Comparison of ENCODE assay signal across 11 mouse cellular contexts in the genomic region with DNA sequence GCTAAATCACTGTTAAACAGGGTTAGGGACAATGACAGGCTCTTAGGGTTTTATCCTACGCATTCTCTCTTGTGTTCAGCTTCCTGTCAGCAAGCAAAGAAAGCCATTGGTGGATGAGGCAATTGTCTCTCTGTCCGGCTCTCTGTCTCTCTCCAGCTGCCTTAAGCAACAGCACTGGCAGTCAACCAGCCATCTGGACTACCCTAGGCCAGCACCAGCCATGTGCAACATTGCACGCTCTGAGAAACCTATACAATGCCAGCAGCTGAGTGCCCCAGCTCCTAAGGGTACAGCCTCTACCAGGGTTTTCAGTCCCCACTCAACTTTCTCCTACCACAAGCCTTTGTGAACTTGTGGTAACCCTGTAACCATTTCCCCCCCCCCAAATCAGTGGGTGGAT. TPM values are rescaled to one million over a fixed set of nuclear protein-coding genes. Genes with fewer than 3 reads are reported as not detected.
A peak's percentile ranks its signal among the peaks of the same experiment; 100 is the strongest.
DNase-seq lines count a peak whose midpoint lies in the region; ATAC-seq and TF ChIP-seq lines count a peak whose summit lies in the region.
"Had no signal": no experiment of that assay in that cellular context is flagged by ENCODE, and none has a peak within 500 bp of the region (broad histone marks: within the 10 kb centered on the region; RNA-seq: fewer than 3 reads in every experiment).

No protein-coding gene starts in this region.

- peaks cover 49% of the 10 kb centered on the region for H3K4me1 ChIP-seq in lung, embryonic 15.5 days
- H3K4me1 ChIP-seq in lung, adult 2 months (ENCODE audit: control insufficient read depth, insufficient read depth, low read length): peaks cover 6% of the 10 kb centered on the region
- peaks cover 11% of the 10 kb centered on the region for H3K4me1 ChIP-seq in brown adipose tissue, adult 24 weeks (ENCODE audit: control insufficient read depth, insufficient read depth, insufficient read length, low read length)
- peaks cover 91% of the 10 kb centered on the region for H3K4me1 ChIP-seq in liver, embryonic 12.5 days
- peaks cover 24% of the 10 kb centered on the region for H3K4me1 ChIP-seq in midbrain, embryonic 15.5 days

- peak; percentile 58 for DNase-seq in gastrocnemius, adult 2 months
- DNase-seq in gastrocnemius, postnatal 10 days: no peak
- no peak for DNase-seq in lung, adult 2 months
- no peak for DNase-seq in ovary, adult 18-20 months (ENCODE audit: low spot score)
- DNase-seq: cerebellum, adult 9-10 months; thymus, adult 18-20 months had no signal

- TF ChIP-seq POLR2A in lung, adult 2 months (IDR thresholded peaks at IDR 0.05; ENCODE audit: borderline replicate concordance, extremely low read depth, low read depth, low read length): no peak

- no peak overlapping the region for H3K9ac ChIP-seq in lung, embryonic 15.5 days
- H3K9ac ChIP-seq in liver, embryonic 12.5 days: peak overlapping the region; percentile 98
- H3K9ac ChIP-seq in midbrain, embryonic 15.5 days: no peak overlapping the region
- H3K9ac ChIP-seq: hindbrain, embryonic 12.5 days had no signal

- H3K27me3 ChIP-seq in lung, embryonic 15.5 days: no peaks in the 10 kb centered on the region
- H3K27me3 ChIP-seq in liver, embryonic 12.5 days (replicated peaks): no peaks in the 10 kb centered on the region
- H3K27me3 ChIP-seq in midbrain, embryonic 15.5 days (replicated peaks): no peaks in the 10 kb centered on the region
- H3K27me3 ChIP-seq: hindbrain, embryonic 12.5 days had no signal

- intact Hi-C loops in gastrocnemius, adult 2 months (cut with DNase I): no loop called here

- H3K4me3 ChIP-seq in gastrocnemius, adult 2 months: peak overlapping the region; percentile 88
- no peak overlapping the region for H3K4me3 ChIP-seq in lung, embryonic 15.5 days
- no peak overlapping the region for H3K4me3 ChIP-seq in lung, adult 2 months (replicated peaks; ENCODE audit: extremely low read depth, low read depth, low read length)
- H3K4me3 ChIP-seq in brown adipose tissue, adult 24 weeks (ENCODE audit: insufficient read depth, low read depth, low read length): peak overlapping the region; percentile 44; the same call in 1 of the 2 replicates
- peak overlapping the region; percentile 90 for H3K4me3 ChIP-seq in liver, embryonic 12.5 days
- no peak overlapping the region for H3K4me3 ChIP-seq in midbrain, embryonic 15.5 days
- H3K4me3 ChIP-seq: hindbrain, embryonic 12.5 days had no signal

- TF ChIP-seq CTCF in gastrocnemius, adult 2 months (IDR thresholded peaks at IDR 0.05): no peak
- no peak for TF ChIP-seq CTCF in lung, adult 2 months (IDR thresholded peaks at IDR 0.05; ENCODE audit: insufficient read depth, low read length)

- H3K27ac ChIP-seq in gastrocnemius, adult 2 months: peak overlapping the region; percentile 63; the same call in 1 of the 2 replicates
- no peak overlapping the region for H3K27ac ChIP-seq in lung, embryonic 15.5 days
- no peak overlapping the region for H3K27ac ChIP-seq in brown adipose tissue, adult 24 weeks (replicated peaks; ENCODE audit: low read depth, low read length)
- H3K27ac ChIP-seq in liver, embryonic 12.5 days: peak overlapping the region; percentile 99
- no peak overlapping the region for H3K27ac ChIP-seq in midbrain, embryonic 15.5 days
- H3K27ac ChIP-seq: hindbrain, embryonic 12.5 days had no signal

- 80% methylated on average over 3 of the region's 3 CpGs for WGBS in lung, embryonic 15.5 days
- 58% methylated on average over 3 of the region's 3 CpGs for WGBS in lung, adult 2 months
- WGBS in liver, embryonic 12.5 days (ENCODE audit: insufficient replicate concordance): 83% methylated on average over 3 of the region's 3 CpGs
- WGBS in midbrain, embryonic 15.5 days: 64% methylated on average over 3 of the region's 3 CpGs

- H3K9me3 ChIP-seq in lung, embryonic 15.5 days: no peaks in the 10 kb centered on the region
- no peaks in the 10 kb centered on the region for H3K9me3 ChIP-seq in liver, embryonic 12.5 days (replicated peaks)
- H3K9me3 ChIP-seq in midbrain, embryonic 15.5 days: no peaks in the 10 kb centered on the region
- H3K9me3 ChIP-seq: hindbrain, embryonic 12.5 days had no signal

- peak overlapping the region; percentile 82; the same call in 1 of the 2 replicates for H3K4me2 ChIP-seq in lung, embryonic 15.5 days
- peak overlapping the region; percentile 88 for H3K4me2 ChIP-seq in liver, embryonic 12.5 days
- no peak overlapping the region for H3K4me2 ChIP-seq in midbrain, embryonic 15.5 days
- H3K4me2 ChIP-seq: hindbrain, embryonic 12.5 days had no signal

- H3K36me3 ChIP-seq in lung, embryonic 15.5 days: no peaks in the 10 kb centered on the region
- H3K36me3 ChIP-seq in liver, embryonic 12.5 days: peaks cover 44% of the 10 kb centered on the region
- no peaks in the 10 kb centered on the region for H3K36me3 ChIP-seq in midbrain, embryonic 15.5 days (replicated peaks)
- H3K36me3 ChIP-seq: hindbrain, embryonic 12.5 days had no signal

- ATAC-seq in lung, embryonic 15.5 days (ENCODE audit: borderline replicate concordance, extremely low read depth, low FRiP score, low TSS enrichment): no peak
- ATAC-seq in liver, embryonic 12.5 days: no peak
- no peak for ATAC-seq in midbrain, embryonic 15.5 days (replicated peaks)

RNA-seq across cellular contexts. Expression of gene Stx2, which starts 3.0 kb away (rescaled TPM):
- 1 to 10 TPM; 6.3 to 7.8 TPM for total RNA-seq in gastrocnemius, adult 2 months (2021)
- total RNA-seq in gastrocnemius, postnatal 10 days (2021): 10 to 100 TPM; 11.5 to 15.3 TPM
- 24.9 and 28.3 TPM in 2 replicates for polyA plus RNA-seq in lung, embryonic 15.5 days (2015; fragmentation: Nextera tagmentation; extraction: Ambion mirVana)
- 21.3 and 26.9 TPM in 2 replicates for polyA plus RNA-seq in lung, adult 2 months (2012; rRNA removed)
- 5.5 and 8.2 TPM in 2 replicates for polyA plus RNA-seq in brown adipose tissue, adult 24 weeks (2012; ENCODE audit: insufficient read depth, insufficient read length, missing spikeins)
- 95.8 and 106 TPM in 2 replicates for polyA plus RNA-seq in liver, embryonic 12.5 days (2016; fragmentation: Nextera tagmentation; extraction: Ambion mirVana)
- polyA plus RNA-seq in midbrain, embryonic 15.5 days (2015; fragmentation: Nextera tagmentation; extraction: Ambion mirVana): 15.4 and 15.6 TPM in 2 replicates

RNA-seq across cellular contexts. Expression of gene Ran, which starts 14.5 kb away (rescaled TPM):
- 10 to 100 TPM; 78.9 to 94.0 TPM for total RNA-seq in gastrocnemius, adult 2 months (2021)
- 10 to 100 TPM; 88.5 to 91.3 TPM for total RNA-seq in gastrocnemius, postnatal 10 days (2021)
- polyA plus RNA-seq in lung, embryonic 15.5 days (2015; fragmentation: Nextera tagmentation; extraction: Ambion mirVana): 634 and 683 TPM in 2 replicates
- 35.5 and 43.2 TPM in 2 replicates for polyA plus RNA-seq in lung, adult 2 months (2012; rRNA removed)
- 71.5 and 92.5 TPM in 2 replicates for polyA plus RNA-seq in brown adipose tissue, adult 24 weeks (2012; ENCODE audit: insufficient read depth, insufficient read length, missing spikeins)
- polyA plus RNA-seq in liver, embryonic 12.5 days (2016; fragmentation: Nextera tagmentation; extraction: Ambion mirVana): 682 and 694 TPM in 2 replicates
- polyA plus RNA-seq in midbrain, embryonic 15.5 days (2015; fragmentation: Nextera tagmentation; extraction: Ambion mirVana): 342 and 346 TPM in 2 replicates

RNA-seq across cellular contexts. Expression of gene Rimbp2, which starts 52.1 kb away (rescaled TPM):
- under 1 TPM in 1 of 2 experiments, not detected in 1; 0.05 TPM for total RNA-seq in gastrocnemius, adult 2 months (2021)
- under 1 TPM; 0.07 to 0.25 TPM for total RNA-seq in gastrocnemius, postnatal 10 days (2021)
- polyA plus RNA-seq in lung, embryonic 15.5 days (2015; fragmentation: Nextera tagmentation; extraction: Ambion mirVana): 0.03 and 0.26 TPM in 2 replicates
- polyA plus RNA-seq in lung, adult 2 months (2012; rRNA removed): 0.06 and 0.17 TPM in 2 replicates
- not detected in 2 replicates for polyA plus RNA-seq in brown adipose tissue, adult 24 weeks (2012; ENCODE audit: insufficient read depth, insufficient read length, missing spikeins)
- not detected in 2 replicates for polyA plus RNA-seq in liver, embryonic 12.5 days (2016; fragmentation: Nextera tagmentation; extraction: Ambion mirVana)
- 6.2 and 6.8 TPM in 2 replicates for polyA plus RNA-seq in midbrain, embryonic 15.5 days (2015; fragmentation: Nextera tagmentation; extraction: Ambion mirVana)

Comparison
In these comparisons a context has a peak if more than half of its experiments do, and no peak if none do; other contexts are left out.
1. H3K27ac ChIP-seq: peak in gastrocnemius, adult 2 months (single experiment) and liver, embryonic 12.5 days (single experiment); none in lung, embryonic 15.5 days (single experiment), brown adipose tissue, adult 24 weeks (single experiment) and midbrain, embryonic 15.5 days (single experiment).
2. H3K4me3 ChIP-seq: peak in gastrocnemius, adult 2 months (single experiment), brown adipose tissue, adult 24 weeks (single experiment) and liver, embryonic 12.5 days (single experiment); none in lung, embryonic 15.5 days (single experiment), lung, adult 2 months (single experiment) and midbrain, embryonic 15.5 days (single experiment).